Mouse (Mus musculus) adrenal gland (tissue): ENCODE measurements around the gene Gpr107.
"Not testable (repeated sequence)": the region's sequence is repeated elsewhere in the genome, so short reads cannot be mapped to it uniquely, and the experiment has no call there.

Experiments used
- intact Hi-C: fragments of 180-260 bp; cut with DNase I; formaldehyde crosslinking; loops from one replicate; pipeline ENCODE4 v1.15.1; 2025

Gpr107 gene

DNA sequence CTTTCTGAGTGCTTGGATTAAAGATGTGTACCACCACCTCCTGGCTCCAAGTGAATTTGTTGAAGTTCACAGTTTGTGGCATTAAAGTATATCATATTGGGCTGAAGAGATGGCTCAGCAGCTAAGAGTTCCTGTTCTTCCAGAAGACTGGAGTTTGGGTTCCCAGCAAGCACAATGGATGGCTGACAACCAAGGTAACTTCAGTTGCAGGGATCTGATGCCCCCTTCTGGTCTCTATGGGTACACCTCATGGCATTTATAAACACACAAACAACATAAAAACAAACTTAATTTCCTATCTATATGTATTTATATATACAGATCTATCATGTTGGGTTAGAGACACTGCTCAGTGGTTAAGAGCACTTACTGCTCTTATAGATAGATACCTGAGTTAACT lies 1.4 kb upstream of the Gpr107 start:
- intact Hi-C loops, result loop anchor here (5.0 kb wide), 1 partner anchor 128 kb away; no protein-coding TSS in a partner anchor

DNA sequence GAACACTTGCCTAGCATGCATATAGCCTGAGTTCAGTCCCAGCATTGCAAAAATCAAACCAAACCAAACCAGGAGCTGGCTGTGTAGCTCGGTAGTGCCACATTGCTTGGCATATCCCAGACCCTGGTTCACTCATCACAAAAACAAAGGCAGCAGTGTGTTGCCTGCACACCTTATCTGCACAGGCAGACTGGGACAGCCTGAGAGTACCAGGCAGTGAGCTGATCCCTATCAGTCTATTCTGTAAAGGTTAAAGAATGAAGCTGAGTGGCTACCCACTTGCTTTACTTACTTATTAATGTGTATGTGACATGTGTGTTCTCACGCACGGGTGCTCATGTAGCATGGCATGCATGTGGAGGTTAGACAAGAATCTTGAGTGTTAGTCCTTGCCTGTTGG lies 4.7 kb downstream of the Gpr107 start:
- intact Hi-C loops, result no loop called here

DNA sequence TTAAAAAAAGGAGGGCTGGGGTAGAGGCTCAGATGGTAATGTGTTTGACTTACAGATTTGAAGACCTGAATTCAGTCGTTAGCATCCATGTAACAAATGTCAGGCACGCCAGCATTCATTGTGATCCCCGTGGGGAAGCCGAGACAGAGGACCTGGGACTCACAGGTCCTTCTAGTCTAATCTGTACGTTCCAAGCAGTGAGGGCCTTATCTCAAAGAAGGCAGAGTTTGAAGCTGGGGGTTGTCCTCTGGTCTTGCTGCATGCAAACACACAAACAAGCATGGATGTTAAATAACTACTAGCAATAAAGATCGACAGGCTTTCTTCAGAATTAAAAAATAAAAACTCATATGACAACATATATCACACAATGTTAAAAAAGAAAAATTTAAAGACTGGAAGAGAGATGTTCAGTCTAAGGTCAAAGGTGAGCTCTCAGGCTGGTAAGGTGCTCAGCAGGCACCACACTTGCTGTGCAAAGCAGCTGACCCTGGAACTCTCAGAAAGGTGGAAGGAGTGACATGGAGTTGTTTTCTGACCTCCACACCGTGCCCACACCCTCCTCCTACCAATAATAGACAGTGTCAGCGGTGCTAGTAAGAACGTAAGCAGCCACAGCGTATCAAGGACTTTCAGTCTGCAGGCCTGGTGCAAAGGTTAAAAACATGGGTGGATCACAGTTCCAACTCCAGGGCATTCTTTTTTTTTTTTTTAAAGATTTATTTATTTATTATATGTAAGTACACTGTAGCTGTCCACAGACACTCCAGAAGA lies 8.2 kb downstream of the Gpr107 start:
- intact Hi-C loops, result no loop called here

DNA sequence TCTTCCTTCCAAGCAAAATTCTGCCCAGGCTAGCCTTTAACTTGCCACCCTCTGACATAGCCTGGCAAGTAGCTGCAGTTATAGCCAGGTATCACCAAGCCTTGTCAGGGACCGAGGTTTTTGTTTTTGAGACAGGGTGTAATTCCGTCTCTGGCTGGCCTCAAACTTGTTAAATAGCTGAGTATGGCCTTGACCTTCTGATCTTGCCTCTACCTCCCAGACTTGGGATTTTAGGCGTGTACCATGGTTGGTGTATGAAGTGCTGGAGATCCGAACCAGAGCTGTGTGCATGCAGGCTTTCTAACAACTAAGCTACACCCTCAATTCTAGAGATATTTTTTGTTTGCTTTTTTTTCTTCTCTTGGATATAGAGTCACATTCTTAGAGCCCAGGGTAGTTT lies 9.5 kb downstream of the Gpr107 start:
- intact Hi-C loops, result no loop called here

DNA sequence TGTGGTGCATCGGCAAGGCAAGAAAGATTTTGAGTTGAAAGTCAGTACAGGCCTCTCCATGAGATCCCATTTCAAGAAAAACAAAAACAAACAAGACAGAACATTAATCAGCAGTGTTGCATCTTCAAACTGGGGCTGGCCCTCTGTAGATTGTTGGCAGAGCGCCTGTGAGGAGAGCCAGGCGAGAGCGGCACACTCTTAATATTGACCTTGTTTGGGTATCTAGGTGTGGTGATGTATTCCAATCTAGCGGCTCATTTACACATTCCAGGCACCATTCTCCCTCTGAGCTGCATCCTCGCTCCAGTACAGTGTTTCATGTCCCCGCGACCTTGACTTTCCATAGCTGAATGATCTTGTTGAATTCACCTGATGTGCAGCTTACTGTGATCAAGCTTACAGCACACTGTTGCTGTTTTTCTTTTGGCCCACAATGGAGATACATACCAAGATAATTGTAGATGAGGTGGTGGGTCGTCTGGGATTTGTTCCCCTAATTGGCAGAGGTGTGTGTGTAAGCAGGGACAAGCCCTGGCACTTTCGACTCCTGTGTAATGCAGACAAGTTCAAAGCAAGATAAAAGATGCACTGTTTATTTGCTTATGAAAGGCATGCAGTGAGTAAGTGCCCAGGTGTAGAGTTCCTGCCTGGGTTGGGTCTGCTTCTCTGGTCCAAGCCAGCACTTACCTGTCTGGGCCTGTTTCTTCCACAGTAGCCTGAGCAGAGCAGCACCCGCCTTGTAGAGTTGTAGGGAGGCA lies 11.4 kb downstream of the Gpr107 start:
- intact Hi-C loops, result no loop called here

DNA sequence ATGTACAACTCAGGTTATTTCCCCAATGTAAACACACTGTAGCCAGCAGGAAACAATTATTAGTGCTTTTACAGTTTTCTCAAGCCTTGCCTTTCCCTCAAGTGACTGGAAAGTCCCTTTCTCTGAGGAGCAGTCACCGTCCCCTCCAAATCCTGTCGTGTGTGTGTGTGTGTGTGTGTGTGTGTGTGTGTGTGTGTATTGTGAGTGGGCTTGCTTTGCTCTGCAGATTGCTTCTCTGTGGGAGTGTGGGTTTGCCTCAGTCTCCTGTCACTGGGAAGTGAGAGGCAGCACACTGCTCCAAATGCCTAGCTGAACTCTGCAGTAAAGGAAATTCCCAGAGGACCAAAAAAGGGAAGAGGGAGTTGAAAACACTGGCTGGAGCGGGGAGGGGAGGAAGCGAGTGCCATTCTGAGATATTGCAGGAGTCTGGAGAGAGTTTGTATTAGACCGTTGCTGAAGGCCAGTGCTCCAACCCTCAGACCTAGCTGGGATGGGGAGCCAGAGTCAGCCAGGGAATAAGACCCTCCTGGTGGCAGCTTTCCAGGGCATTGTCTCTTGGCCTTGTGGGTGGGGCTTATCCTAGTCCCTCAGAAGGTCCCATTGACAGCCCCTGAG lies 12.8 kb downstream of the Gpr107 start:
- intact Hi-C loops, result no loop called here

DNA sequence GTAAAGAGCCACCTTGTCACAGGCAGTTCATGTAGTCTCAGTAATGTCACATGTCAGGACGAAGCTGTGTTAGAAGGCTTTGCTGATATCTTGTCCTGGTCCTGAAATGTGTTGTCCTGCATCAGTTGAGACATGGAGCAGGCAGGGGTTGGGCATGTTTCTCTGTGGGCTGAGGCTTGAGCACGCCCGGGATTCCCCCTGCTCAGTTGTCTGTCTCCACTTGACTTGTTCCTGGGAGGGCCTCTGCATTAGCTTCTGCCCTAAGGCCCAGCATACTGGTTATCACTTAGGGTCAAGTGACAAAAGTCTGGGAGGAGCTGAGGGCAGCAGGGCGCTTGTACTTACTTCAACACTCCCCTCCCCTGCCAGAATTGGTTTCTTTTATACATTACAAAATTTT lies 13.4 kb downstream of the Gpr107 start:
- intact Hi-C loops, result no loop called here

DNA sequence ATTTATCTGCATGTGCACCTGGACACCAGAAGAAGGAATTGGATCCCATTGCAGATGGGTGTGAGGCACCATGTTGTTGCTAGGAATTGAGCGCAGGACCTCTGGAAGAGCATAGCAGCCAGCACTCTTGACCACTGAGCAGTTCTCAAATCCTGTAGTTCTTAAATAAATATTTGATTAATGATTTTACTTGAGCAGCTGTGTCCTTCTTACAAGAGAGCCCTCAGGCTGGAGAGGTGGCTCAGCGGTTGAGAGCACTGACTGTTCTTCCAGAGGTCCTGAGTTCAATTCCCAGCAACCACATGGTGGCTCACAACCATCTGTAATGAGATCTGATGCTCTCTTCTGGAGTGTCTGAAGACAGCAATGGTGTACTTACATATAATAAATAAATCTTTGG lies 15.5 kb downstream of the Gpr107 start:
- intact Hi-C loops, result not testable (repeated sequence)

DNA sequence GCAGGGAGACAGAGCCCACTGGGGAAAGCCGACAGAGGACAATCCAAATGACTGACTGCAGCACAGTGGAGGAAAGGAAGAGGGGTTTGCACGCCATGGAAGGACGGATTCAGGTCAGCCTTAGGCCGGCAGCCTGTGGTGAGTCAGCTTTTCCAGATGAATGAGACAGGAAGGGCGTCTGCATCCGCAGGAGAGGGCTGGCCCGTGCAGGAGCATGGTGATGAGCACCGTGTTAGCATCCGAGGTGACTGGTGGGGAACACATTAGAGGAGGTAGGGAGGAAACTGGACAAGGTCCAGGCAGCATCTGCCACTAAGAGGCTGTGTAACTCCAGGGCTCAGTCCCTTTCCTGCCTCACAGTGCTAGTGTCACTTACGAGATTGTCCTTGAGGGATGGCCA lies 16.9 kb downstream of the Gpr107 start:
- intact Hi-C loops, result no loop called here

DNA sequence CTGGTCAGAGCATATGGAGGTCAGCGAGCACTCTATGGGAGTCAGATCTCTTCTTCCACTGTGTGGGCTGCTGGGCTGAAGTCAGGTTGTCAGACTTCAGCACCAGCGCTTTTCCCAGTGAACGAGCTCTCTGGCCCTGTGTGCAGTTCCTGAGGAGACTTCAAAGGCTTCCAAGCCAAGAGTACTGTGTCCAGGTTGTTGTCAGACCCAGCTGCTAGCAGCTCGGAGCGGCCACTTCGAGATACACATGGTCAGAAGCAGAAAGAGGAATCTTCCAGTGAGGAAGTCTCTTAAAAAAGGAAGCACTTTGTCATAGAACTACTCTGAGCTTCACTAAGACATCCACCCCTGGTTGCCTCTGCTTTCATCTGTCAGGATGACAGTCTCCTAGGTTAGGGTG lies 18.0 kb downstream of the Gpr107 start:
- intact Hi-C loops, result no loop called here

DNA sequence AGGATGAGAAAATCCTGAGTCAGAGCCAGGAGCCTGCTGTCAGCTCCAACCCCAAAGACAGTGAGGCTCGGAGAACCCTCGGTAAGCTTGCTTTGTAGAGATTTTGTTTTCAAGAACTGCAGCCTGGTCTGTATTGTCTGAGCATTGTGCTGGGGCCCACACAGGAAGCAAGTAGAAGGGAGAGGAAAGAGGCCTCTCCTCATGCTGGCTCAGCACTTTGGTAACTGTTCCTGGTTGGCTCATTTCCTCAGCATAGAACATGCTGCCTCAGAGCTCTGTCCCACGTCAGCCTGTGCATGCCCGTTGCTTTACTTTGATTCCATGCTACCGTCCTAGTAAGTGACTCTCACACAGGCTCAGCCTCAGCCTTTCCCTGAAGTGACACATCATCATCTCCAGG lies 19.9 kb downstream of the Gpr107 start:
- intact Hi-C loops, result no loop called here

DNA sequence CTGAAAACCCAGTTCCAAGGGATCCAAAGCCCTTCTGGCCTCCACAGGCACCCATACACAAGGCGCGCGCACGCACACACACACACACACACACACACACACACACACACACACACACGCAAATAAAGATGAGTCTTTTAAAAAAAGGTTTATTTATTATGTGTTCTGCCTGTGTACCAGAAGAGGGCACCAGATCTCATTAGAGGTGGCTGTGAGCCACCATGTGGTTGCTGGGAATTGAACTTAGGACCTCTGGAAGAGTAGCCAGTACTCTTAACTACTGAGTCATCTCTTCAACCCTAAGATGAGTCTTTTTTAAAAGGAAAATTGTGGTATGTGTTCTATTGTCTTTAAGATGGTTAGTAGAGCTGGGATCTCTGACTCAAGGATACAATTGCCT lies 20.4 kb downstream of the Gpr107 start:
- intact Hi-C loops, result no loop called here

DNA sequence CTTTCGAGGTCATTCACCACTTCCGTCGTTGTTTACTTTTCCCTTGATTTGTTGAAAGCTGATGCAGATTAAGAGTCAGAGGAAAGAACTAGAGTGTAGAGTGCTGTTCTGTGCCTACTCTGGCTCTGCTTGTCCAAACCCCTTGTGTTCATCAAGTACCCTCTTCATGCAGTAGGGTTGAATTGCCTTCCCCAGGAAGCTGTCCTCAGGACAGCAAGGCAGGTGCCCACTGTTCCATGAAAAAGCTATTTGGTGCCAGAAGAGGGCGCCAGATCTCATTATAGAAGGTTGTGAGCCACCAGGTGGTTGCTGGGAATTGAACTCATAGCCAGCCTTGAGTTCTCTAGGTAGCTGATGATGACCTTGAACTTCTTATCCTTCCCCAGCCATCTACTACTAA lies 21.2 kb downstream of the Gpr107 start:
- intact Hi-C loops, result no loop called here

DNA sequence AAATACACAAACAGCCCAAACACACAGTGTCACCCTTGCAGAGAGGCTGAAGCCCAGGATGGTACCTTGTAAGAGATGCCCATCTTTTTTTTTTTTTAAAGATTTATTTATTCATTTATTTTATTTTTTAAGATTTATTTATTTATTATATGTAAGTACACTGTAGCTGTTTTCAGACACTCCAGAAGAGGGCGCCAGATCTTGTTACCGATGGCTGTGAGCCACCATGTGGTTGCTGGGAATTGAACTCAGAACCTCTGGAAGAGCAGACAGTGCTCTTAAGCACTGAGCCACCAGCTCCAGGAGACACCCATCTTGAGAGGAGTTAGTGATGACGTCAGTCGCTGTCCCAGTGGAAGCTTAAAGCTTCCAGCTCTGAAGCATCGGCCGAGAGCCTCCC lies 26.5 kb downstream of the Gpr107 start:
- intact Hi-C loops, result not testable (repeated sequence)

DNA sequence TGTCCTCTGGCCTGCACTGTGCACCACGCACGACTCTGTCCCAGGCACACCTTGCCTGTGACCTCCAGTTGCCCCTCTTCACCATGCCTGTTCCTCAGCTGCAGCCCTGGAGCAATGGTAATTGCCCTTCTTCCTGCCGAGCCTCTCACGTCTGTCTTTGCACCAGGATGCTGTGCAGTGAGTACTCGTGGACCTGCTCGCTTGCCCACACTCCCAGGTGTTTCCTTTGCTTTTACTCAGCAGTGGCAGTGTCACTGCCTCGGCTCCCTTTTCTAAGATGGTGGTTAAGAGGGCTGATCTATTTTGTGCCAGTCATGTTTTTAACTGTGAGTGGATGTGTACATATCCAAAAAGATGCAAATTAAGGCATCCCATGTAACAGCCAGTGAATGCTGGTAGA lies 27.4 kb downstream of the Gpr107 start:
- intact Hi-C loops, result no loop called here

DNA sequence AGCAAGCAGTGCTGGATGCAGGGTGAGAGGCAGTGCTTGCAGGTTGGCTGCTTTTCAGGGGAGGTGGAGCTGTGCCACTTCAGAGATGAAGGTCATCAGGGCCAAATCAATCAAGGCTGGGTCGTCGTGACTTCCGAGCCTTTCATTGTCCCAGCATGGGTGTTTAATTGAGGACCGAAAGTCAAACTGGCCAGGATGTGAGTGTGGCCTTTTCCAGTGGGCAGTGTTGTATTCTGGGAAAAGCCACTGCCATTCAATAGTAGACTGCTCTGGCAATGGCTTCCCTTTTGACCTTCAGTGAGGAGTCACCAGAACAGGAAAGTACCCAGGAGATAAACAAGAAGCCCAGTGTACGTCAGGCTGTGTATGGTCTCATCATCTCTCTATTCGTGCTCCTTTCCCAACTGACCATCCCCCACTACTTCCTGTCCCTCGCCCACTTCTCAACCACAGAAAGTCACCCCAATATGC lies 28.0 kb downstream of the Gpr107 start:
- intact Hi-C loops, result no loop called here

DNA sequence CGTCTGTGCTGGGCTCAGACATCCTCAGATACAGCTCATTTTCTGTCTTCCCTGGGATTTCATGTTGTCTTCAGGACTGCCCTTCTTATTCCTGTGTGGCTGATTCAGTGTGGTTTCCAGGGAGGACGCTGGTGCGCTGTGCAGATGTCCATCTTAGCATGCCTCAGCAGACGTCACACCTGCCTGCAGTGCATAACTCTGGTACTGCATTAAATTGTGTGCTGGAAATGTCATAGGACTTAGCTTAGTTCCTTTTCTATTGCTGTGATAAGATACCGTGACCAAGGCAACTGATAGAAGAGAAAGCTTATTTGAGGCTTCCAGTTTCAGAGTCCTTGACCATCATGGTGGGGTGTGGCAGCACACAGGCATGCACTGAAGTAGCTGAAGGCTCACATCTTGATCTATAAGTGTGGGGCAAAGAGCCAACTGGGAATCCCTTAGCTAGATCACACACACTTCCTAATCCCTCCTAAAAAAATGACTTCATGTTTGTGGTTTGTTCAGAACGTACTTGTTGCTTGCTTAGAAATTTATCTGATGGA lies 30.7 kb downstream of the Gpr107 start:
- intact Hi-C loops, result no loop called here

DNA sequence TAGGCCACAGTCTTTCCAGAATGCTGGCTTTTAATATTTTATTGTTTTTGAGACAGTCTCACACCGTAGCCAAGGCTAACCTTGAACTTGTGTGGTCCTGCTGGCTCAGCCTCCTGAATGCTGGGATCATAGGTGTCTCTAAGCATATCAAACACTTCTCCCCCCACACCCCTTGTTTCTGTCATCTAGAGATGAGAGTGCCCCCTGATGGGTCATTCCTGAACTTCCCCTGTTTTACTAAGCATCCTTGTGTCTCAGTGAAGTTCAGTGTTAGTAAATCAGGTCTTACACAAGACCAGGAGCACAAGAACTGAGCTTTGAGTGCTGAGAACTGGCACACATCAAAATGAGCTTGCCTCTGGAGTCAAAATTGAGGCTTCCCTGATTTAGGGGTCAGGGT lies 31.7 kb downstream of the Gpr107 start:
- intact Hi-C loops, result no loop called here

DNA sequence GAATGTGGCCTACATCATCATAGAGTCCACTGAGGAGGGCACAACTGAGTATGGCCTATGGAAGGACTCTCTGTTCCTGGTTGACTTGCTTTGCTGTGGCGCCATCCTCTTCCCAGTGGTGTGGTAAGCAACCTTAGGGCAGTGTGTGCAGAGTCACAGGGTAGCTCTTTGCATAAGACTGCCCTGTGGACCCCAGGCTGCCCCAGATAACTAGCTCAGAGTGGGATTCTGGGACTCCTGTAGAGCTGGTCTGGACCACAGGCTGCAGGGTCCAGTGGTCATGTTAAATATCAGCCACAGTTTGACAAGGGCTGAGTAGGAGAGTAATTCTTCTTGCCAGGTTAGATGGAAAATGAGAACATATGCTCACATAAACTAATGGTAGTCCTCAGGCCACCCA lies 36.6 kb downstream of the Gpr107 start:
- intact Hi-C loops, result no loop called here

DNA sequence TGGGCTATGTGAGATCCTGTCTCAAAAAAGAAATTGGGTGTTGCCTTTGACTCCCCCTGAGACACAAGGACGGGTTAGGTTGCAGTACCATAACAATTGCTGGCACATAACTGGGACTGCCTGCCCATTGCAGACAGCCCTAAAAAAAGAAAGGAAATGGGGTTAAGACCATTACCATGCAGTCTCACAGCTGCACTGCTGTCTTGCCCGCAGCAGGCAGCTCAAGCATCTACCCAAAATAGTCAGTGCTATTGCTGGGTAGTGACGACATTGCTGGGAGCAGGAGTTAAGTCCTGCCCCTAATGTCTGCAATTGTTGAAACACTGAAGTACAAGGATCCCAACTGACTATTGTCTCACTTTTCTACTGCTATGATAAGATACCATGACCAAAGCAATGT lies 37.5 kb downstream of the Gpr107 start:
- intact Hi-C loops, result loop anchor here (5.0 to 10.0 kb wide), 2 partner anchors 103 to 195 kb away; no protein-coding TSS in a partner anchor

DNA sequence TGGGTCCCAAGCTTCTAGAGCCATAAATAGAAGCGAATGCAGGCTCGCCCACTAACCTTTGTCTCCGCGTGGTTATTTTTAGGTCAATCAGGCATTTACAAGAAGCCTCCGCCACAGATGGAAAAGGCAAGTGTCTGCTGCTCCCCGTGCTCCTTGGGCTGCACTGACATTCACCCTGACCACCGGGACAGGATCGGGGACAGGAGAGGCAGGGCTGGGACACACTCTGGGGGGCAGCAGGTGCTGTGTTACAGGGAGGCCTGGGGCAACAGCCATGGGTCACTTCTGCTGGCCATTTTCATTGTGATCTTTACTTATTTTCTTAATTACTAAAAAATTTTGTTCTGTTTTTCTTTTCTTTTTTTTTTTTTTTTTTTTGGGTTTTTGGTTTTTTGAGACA lies 39.6 kb downstream of the Gpr107 start:
- intact Hi-C loops, result loop anchor here (5.0 to 10.0 kb wide), 2 partner anchors 101 to 193 kb away; no protein-coding TSS in a partner anchor
